Mouse (Mus musculus): ENCODE data around the gene Ptpn3.

DNA sequence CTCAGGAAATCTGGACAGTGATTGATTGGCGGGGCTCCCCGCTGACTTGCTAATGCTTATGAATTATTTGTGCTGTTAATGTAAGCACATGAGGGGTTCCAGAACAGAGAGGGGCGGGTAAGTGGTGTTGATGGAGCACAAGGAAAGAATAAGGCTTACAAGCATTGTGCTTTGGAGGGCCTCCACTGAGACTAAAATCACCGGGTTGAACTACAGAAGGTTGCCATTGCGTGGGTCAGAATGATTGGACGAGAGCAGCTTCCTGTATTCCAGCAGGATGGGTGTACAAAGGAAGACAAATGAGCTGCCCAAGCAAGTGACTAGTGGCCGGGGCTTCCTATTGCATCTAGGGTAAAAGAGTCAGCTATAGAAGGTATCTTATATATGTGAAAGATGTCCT, 4.0 kb upstream of the Ptpn3 start:
- TF ChIP-seq ZNF384 (IDR thresholded peaks at IDR 0.05; ENCODE audit: low read depth, low read length) (no peak), MAFK (IDR thresholded peaks at IDR 0.05; ENCODE audit: insufficient read depth, low read depth, low read length) (no peak), ZC3H11A (IDR thresholded peaks at IDR 0.05; ENCODE audit: borderline replicate concordance, low read depth, low read length) (no peak), HCFC1 (IDR thresholded peaks at IDR 0.05; ENCODE audit: borderline replicate concordance, insufficient read depth, low read length) (no peak), CHD2 (IDR thresholded peaks at IDR 0.05; ENCODE audit: low read depth, low read length) (no peak)
